Mouse (Mus musculus): ENCODE measurements around the gene 2010300C02Rik. TPM values are rescaled to one million over a fixed set of nuclear protein-coding genes. Genes with fewer than 3 reads are reported as not detected.

2010300C02Rik gene
- 2.6 and 3.5 TPM in 2 replicates for polyA plus RNA-seq (2015; fragmentation: Nextera tagmentation; extraction: Ambion mirVana)

- H3K4me3 ChIP-seq (replicated peaks; ENCODE audit: low read length), result peak within 1 kb of the TSS; percentile 58
- H3K27me3 ChIP-seq (replicated peaks; ENCODE audit: control insufficient read depth, insufficient read depth, low read length), result peaks cover 15% of the 10 kb centered on the region
- ATAC-seq, result peak; percentile 96
- no peaks in the 10 kb centered on the region for H3K36me3 ChIP-seq (ENCODE audit: control insufficient read depth, insufficient read depth)
- H3K9me3 ChIP-seq (ENCODE audit: control insufficient read depth, low read length), result no peaks in the 10 kb centered on the region
- H3K9ac ChIP-seq (replicated peaks; ENCODE audit: low read depth, low read length), result peak within 1 kb of the TSS; percentile 63
- peaks cover 8% of the 10 kb centered on the region for H3K4me1 ChIP-seq (replicated peaks; ENCODE audit: control insufficient read depth, insufficient read depth, low read length)
- H3K4me2 ChIP-seq (ENCODE audit: low read length), result peak within 1 kb of the TSS; percentile 90
- 1% methylated on average over 39 of the region's 69 CpGs for WGBS
- no peak within 1 kb of the TSS for H3K27ac ChIP-seq (ENCODE audit: low read length)
These were observed at the start of gene 2010300C02Rik for GRCm38 (mm10) chr1:37719761-37720640. 2010300C02Rik (minus strand) TSS chr1:37720085.

DNA sequence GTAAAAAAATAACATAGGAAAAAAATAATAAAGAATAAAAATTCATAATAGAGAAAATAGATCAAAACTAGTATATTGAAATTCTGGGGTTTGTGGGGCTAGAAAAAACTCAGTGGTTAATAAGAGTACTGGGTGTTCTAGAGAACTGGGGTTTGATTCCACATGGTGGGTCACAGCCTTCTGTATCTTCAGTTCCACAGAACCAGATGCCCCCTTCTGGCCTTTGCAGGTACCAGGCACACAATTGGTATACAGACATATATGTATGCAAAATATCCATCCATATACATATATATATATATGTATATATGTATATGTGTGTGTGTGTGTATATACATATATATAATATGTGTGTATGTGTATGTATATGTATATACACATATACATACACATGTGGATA is 39.5 kb upstream of the 2010300C02Rik start:
- Histone ChIP-seq H3K36me3 (ENCODE audit: control insufficient read depth, insufficient read depth) (no peaks in the 10 kb centered on the region), H3K27ac (ENCODE audit: low read length) (no peak overlapping the region), H3K4me3 (replicated peaks; ENCODE audit: low read length) (no peak overlapping the region), H3K9me3 (ENCODE audit: control insufficient read depth, low read length) (no peaks in the 10 kb centered on the region), H3K4me2 (ENCODE audit: low read length) (no peak overlapping the region), H3K27me3 (replicated peaks; ENCODE audit: control insufficient read depth, insufficient read depth, low read length) (no peaks in the 10 kb centered on the region), H3K4me1 (replicated peaks; ENCODE audit: control insufficient read depth, insufficient read depth, low read length) (no peaks in the 10 kb centered on the region), H3K9ac (replicated peaks; ENCODE audit: low read depth, low read length) (no peak overlapping the region)
- ATAC-seq, result no peak

DNA sequence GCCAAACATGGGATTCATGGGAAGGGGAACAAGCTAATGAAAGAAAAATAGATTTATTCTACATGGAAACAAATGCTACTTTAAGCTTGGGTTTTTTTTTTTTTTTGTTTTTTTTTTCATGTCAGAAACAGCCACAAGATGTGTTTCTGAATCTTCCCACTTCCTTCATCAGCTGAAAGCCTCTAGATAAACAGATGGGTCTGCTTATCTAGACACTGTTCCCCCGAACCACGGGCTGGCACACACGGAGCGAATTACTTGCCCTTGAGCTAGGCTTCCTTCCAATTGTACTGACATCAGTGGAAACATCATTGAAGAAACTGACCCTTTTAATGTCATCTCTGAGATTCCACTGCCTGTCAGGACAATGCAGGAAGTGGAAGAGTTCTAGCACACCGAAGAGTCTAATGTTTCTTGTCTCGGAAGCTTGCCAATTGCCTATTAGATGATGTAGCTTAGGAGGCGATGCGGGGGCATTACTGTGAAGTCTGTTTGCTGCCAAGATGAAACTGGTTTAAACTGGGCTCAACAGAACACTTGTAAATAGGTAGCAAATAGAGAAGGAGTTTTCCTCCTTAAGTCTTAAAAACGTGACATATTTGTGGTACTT is 24.9 kb upstream of the 2010300C02Rik start:
- no peak overlapping the region for H3K4me3 ChIP-seq (replicated peaks; ENCODE audit: low read length)
- no peaks in the 10 kb centered on the region for H3K27me3 ChIP-seq (replicated peaks; ENCODE audit: control insufficient read depth, insufficient read depth, low read length)
- H3K27ac ChIP-seq (ENCODE audit: low read length), result no peak overlapping the region
- no peak for ATAC-seq
- no peaks in the 10 kb centered on the region for H3K36me3 ChIP-seq (ENCODE audit: control insufficient read depth, insufficient read depth)
- peaks cover 6% of the 10 kb centered on the region; the same call in 1 of the 2 replicates for H3K4me1 ChIP-seq (replicated peaks; ENCODE audit: control insufficient read depth, insufficient read depth, low read length)
- no peak overlapping the region for H3K9ac ChIP-seq (replicated peaks; ENCODE audit: low read depth, low read length)
- H3K9me3 ChIP-seq (ENCODE audit: control insufficient read depth, low read length), result 0 out of 2 replicates have a peak, but pooled peaks cover 2% of the 10 kb centered on the region
- H3K4me2 ChIP-seq (ENCODE audit: low read length), result no peak overlapping the region
- WGBS, result 71% methylated on average over 9 of the region's 9 CpGs

DNA sequence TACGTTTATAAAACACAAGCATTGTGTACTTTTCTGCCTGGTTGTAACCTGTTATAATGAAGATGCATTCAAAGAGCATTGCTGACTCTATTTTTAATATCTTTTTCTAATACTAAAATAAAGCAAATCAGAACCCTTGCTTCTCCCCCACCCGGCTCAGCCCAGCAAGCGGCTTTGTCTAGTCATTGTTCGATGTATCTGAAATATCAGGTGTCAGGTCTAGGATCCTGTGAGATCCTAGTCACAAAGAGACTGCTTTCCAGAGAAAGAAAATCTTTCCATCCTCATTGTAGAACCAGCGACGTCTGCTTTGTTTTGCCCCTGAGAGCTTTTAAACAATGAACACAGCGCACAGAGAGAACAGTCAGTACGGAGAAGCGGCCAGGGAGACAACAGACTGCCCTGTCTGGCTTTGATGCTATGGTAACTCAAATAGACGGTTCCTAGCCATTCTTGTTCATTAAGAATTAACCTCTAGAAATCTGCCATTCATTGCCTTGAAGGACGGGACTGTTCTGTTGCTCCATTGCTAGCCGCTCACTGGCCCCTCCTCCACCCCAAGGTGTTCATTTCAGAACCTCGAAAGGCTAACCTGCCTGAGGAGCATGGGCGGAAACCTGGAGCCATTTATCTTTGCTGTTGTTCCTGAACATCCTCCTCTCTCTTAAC is 22.9 kb upstream of the 2010300C02Rik start:
- 32% methylated on average over 14 of the region's 14 CpGs for WGBS
- peak overlapping the region; percentile 19; the same call in 1 of the 2 replicates for H3K9ac ChIP-seq (replicated peaks; ENCODE audit: low read depth, low read length)
- no peaks in the 10 kb centered on the region for H3K27me3 ChIP-seq (replicated peaks; ENCODE audit: control insufficient read depth, insufficient read depth, low read length)
- peak; percentile 52; the same call in 1 of the 2 replicates for ATAC-seq
- no peak overlapping the region for H3K4me3 ChIP-seq (replicated peaks; ENCODE audit: low read length)
- H3K36me3 ChIP-seq (ENCODE audit: control insufficient read depth, insufficient read depth), result no peaks in the 10 kb centered on the region
- H3K9me3 ChIP-seq (ENCODE audit: control insufficient read depth, low read length), result 0 out of 2 replicates have a peak, but pooled peaks cover 2% of the 10 kb centered on the region
- peaks cover 6% of the 10 kb centered on the region; the same call in 1 of the 2 replicates for H3K4me1 ChIP-seq (replicated peaks; ENCODE audit: control insufficient read depth, insufficient read depth, low read length)
- H3K27ac ChIP-seq (ENCODE audit: low read length), result no peak overlapping the region
- no peak overlapping the region for H3K4me2 ChIP-seq (ENCODE audit: low read length)

DNA sequence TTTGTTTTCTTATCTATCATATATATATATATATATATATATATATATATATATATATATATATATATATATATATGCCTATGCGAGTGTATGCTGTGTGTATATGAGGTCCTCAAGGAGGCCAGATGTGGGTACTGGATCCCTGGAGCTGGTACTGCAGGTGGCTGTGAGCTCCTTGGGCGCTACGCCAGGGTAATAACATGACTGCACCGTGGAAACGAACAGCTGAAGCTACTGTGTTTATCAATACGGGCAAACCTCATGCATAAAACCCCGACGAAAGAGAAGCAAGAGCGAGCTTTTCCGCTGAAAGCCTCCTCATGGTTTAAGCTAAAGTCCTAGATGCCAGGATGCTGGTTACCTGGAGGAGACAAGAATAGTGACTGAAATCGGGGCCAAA is 22.2 kb upstream of the 2010300C02Rik start:
- Histone ChIP-seq H3K36me3 (ENCODE audit: control insufficient read depth, insufficient read depth) (no peaks in the 10 kb centered on the region), H3K4me3 (replicated peaks; ENCODE audit: low read length) (no peak overlapping the region), H3K27me3 (replicated peaks; ENCODE audit: control insufficient read depth, insufficient read depth, low read length) (no peaks in the 10 kb centered on the region), H3K4me2 (ENCODE audit: low read length) (no peak overlapping the region), H3K4me1 (replicated peaks; ENCODE audit: control insufficient read depth, insufficient read depth, low read length) (peaks cover 6% of the 10 kb centered on the region; the same call in 1 of the 2 replicates), H3K9me3 (ENCODE audit: control insufficient read depth, low read length) (no peaks in the 10 kb centered on the region), H3K27ac (ENCODE audit: low read length) (no peak overlapping the region), H3K9ac (replicated peaks; ENCODE audit: low read depth, low read length) (no peak overlapping the region)
- WGBS, result 56% methylated on average over 11 of the region's 11 CpGs
- ATAC-seq, result no peak

DNA sequence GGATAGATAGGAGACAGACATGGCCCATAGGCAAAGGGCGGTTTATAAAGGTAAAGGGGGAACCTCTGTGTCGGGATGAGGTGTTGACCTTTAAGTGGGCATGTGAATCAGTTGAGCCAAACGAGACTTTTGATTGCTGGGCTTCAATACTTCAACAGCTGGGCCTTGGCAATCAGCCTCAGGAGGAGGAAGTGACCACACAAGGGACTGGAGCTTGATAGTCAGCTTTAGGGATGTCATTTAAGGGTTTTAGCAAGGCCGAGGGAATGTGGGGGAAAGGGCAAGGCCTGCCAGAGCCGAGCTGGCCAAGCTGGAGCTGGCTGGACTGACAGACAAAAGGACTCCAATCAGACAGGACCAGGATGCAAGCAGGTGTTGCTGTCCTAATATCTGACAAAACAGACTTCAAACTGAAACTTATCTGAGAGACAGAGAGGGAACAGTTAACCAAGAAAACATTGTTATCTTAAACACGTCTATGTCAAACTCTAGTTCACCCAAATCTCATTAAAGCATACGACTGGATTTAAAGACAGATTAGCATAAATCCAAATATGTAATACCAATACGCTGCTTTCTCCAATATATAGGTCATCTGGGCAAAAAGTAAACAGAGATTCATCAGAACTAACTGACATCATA is 20.4 kb upstream of the 2010300C02Rik start:
- no peak for ATAC-seq
- 76% methylated on average over 8 of the region's 8 CpGs for WGBS
- Histone ChIP-seq H3K4me2 (ENCODE audit: low read length) (no peak overlapping the region), H3K9ac (replicated peaks; ENCODE audit: low read depth, low read length) (no peak overlapping the region), H3K27me3 (replicated peaks; ENCODE audit: control insufficient read depth, insufficient read depth, low read length) (no peaks in the 10 kb centered on the region), H3K4me1 (replicated peaks; ENCODE audit: control insufficient read depth, insufficient read depth, low read length) (peaks cover 6% of the 10 kb centered on the region; the same call in 1 of the 2 replicates), H3K9me3 (ENCODE audit: control insufficient read depth, low read length) (no peaks in the 10 kb centered on the region), H3K4me3 (replicated peaks; ENCODE audit: low read length) (no peak overlapping the region), H3K36me3 (ENCODE audit: control insufficient read depth, insufficient read depth) (no peaks in the 10 kb centered on the region), H3K27ac (ENCODE audit: low read length) (no peak overlapping the region)

DNA sequence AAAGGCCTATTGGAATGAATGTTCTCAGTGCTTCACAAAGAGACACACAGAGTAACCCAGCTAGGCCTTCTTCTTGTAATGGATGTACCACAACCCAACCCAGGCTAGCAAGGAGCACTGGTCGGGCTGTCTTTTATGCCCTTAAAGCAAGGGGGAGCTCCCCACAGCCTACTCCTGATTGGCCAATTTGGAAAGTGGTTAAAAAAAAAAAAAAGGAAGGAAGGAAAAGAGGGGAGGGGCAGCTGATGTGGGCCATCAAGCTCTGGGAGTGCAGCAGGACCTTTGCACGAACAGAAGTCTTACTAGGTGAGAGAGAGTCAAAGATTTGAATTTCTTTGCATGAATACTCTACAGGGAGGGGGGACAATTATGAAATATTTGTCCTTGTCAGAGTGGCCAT is 19.0 kb upstream of the 2010300C02Rik start:
- Histone ChIP-seq H3K4me3 (replicated peaks; ENCODE audit: low read length) (no peak overlapping the region), H3K27me3 (replicated peaks; ENCODE audit: control insufficient read depth, insufficient read depth, low read length) (no peaks in the 10 kb centered on the region), H3K9ac (replicated peaks; ENCODE audit: low read depth, low read length) (no peak overlapping the region), H3K9me3 (ENCODE audit: control insufficient read depth, low read length) (no peaks in the 10 kb centered on the region), H3K27ac (ENCODE audit: low read length) (no peak overlapping the region), H3K36me3 (ENCODE audit: control insufficient read depth, insufficient read depth) (no peaks in the 10 kb centered on the region), H3K4me1 (replicated peaks; ENCODE audit: control insufficient read depth, insufficient read depth, low read length) (peaks cover 4% of the 10 kb centered on the region; the same call in 1 of the 2 replicates), H3K4me2 (ENCODE audit: low read length) (no peak overlapping the region)
- ATAC-seq, result no peak
- WGBS, result 58% methylated on average over 2 of the region's 2 CpGs

DNA sequence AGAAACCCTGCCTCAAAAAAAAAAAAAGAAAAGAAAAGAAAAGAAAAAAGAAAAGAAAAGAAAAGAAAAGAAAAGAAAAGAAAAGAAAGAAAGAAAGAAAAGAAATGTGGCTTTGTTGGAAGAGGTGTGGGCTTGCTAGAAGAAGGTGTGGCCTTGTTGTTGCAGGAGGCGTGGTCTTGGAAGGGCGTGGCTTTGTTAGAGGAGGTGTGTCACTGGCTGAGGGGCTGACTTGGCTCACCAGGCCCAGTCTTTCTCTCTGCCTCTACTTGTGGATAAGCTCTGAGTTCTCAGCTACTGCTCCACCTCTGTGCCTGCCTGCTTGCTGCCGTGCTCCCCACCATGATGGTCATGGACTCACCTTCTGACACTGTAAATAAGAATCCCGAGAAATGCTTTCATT is 17.2 kb upstream of the 2010300C02Rik start:
- Histone ChIP-seq H3K36me3 (ENCODE audit: control insufficient read depth, insufficient read depth) (no peaks in the 10 kb centered on the region), H3K4me2 (ENCODE audit: low read length) (no peak overlapping the region), H3K4me1 (replicated peaks; ENCODE audit: control insufficient read depth, insufficient read depth, low read length) (no peaks in the 10 kb centered on the region), H3K27ac (ENCODE audit: low read length) (no peak overlapping the region), H3K9ac (replicated peaks; ENCODE audit: low read depth, low read length) (no peak overlapping the region), H3K4me3 (replicated peaks; ENCODE audit: low read length) (no peak overlapping the region), H3K9me3 (ENCODE audit: control insufficient read depth, low read length) (no peaks in the 10 kb centered on the region), H3K27me3 (replicated peaks; ENCODE audit: control insufficient read depth, insufficient read depth, low read length) (no peaks in the 10 kb centered on the region)
- no peak for ATAC-seq
- 83% methylated on average over 4 of the region's 4 CpGs for WGBS

GRCm38 (mm10) chr1:37735932-37736331 is 16.0 kb upstream of the 2010300C02Rik start:
- no peaks in the 10 kb centered on the region for H3K9me3 ChIP-seq (ENCODE audit: control insufficient read depth, low read length)
- no peaks in the 10 kb centered on the region for H3K4me1 ChIP-seq (replicated peaks; ENCODE audit: control insufficient read depth, insufficient read depth, low read length)
- no peak overlapping the region for H3K27ac ChIP-seq (ENCODE audit: low read length)
- H3K36me3 ChIP-seq (ENCODE audit: control insufficient read depth, insufficient read depth), result no peaks in the 10 kb centered on the region
- ATAC-seq, result no peak
- no peak overlapping the region for H3K4me2 ChIP-seq (ENCODE audit: low read length)
- no peak overlapping the region for H3K9ac ChIP-seq (replicated peaks; ENCODE audit: low read depth, low read length)
- H3K4me3 ChIP-seq (replicated peaks; ENCODE audit: low read length), result no peak overlapping the region
- 96% methylated on average over 5 of the region's 5 CpGs for WGBS
- no peaks in the 10 kb centered on the region for H3K27me3 ChIP-seq (replicated peaks; ENCODE audit: control insufficient read depth, insufficient read depth, low read length)
